In the genomic region with DNA sequence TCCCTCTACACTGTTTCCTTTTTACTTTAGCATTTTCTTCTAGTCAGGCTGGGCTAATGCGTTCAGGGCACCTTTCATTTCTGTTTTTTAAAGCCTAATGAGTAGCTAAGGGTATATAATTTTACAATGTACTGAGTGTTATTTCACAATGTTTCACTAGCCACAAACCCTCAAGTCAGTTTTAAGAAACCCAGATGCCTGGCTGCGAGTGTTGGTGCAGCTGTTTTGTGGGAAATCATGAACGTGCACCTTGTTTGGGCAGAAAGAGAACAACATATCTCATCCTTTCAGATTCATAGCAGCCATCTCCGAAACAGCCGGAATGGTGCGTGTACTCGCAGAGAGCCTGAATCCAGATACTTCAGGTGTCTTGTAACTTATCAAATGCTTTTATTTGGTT, we compare ENCODE assay signal across 24 mouse cellular contexts. TPM values are rescaled to one million over a fixed set of nuclear protein-coding genes. Genes with fewer than 3 reads are reported as not detected.
"Had no signal": no experiment of that assay in that cellular context is flagged by ENCODE, and none has a peak within 500 bp of the region (broad histone marks: within the 10 kb centered on the region; RNA-seq: fewer than 3 reads in every experiment).

No protein-coding gene starts in this region.

- H3K9me3 ChIP-seq: kidney, embryonic 15.5 days; liver, embryonic 13.5 days; midbrain, embryonic 12.5 days had no signal

- H3K36me3 ChIP-seq: kidney, embryonic 15.5 days; liver, embryonic 13.5 days; midbrain, embryonic 12.5 days had no signal

- H3K4me2 ChIP-seq: kidney, embryonic 15.5 days; liver, embryonic 13.5 days; midbrain, embryonic 12.5 days had no signal

- H3K4me3 ChIP-seq: kidney, embryonic 15.5 days; left cerebral cortex, adult 2 months; liver, embryonic 13.5 days; midbrain, embryonic 12.5 days had no signal

- H3K27me3 ChIP-seq: kidney, embryonic 15.5 days; liver, embryonic 13.5 days; midbrain, embryonic 12.5 days had no signal

- H3K4me1 ChIP-seq: liver, embryonic 13.5 days; midbrain, embryonic 12.5 days had no signal

- ATAC-seq: midbrain, embryonic 16.5 days had no signal

- H3K9ac ChIP-seq: kidney, embryonic 15.5 days; liver, embryonic 13.5 days; midbrain, embryonic 12.5 days had no signal

- DNase-seq: kidney, adult 11 months; kidney, adult 8-10 months; kidney, postnatal 10 days; kidney, postnatal 36 days; layer of hippocampus, postnatal 36 days; left cerebral cortex, postnatal 4 days; liver, embryonic 13.5 days; lung, adult 2 months; lung, postnatal 14 days; lung, postnatal 4 days; right cerebral cortex, adult 18-20 months; right cerebral cortex, postnatal 14 days; right cerebral cortex, postnatal 4 days; thymus, adult 2 months; thymus, postnatal 14 days; thymus, postnatal 4 days had no signal

- H3K27ac ChIP-seq: kidney, embryonic 15.5 days; left cerebral cortex, adult 2 months; liver, embryonic 13.5 days; midbrain, embryonic 12.5 days; stomach, postnatal 0 days had no signal

RNA-seq across cellular contexts. Expression of a gene that starts 36.7 kb away (rescaled TPM):
- total RNA-seq: megakaryocyte progenitor cell, adult 5-6 weeks; megakaryocyte-erythroid progenitor cell, adult 5-6 weeks; monocyte, adult 5-6 weeks had no signal
